Mouse (Mus musculus) myocyte (in vitro differentiated cells): ENCODE measurements at regions not wholly inside any gene's neighbourhood (a gene's known extent, or its start where the extent isn't known, plus 50 kb on each side); places are given as distances from the start of the nearest gene placed in this dataset.

Experiments
- CEBPB ChIP-seq: IDR thresholded peaks from 2 replicates; pipeline ENCODE4 v1.6.1; 2011; ENCODE audit warnings: mild to moderate bottlenecking, moderate library complexity; ENCODE audit not compliant: poor library complexity, insufficient read depth, severe bottlenecking
- E2F4 ChIP-seq: IDR thresholded peaks from one replicate; pipeline ENCODE4 v1.6.1; 2011; ENCODE audit warnings: mild to moderate bottlenecking, control low read depth, moderate library complexity; ENCODE audit not compliant: insufficient read depth
- MAX ChIP-seq: IDR thresholded peaks from one replicate; pipeline ENCODE4 v1.6.1; 2011; ENCODE audit warnings: low read depth, mild to moderate bottlenecking, control low read depth
- MYOD1 ChIP-seq, 3 experiments: IDR thresholded peaks; one replicate each; pipeline ENCODE4 v1.6.1; 2011; ENCODE audit warnings: control low read depth in 2 of 3, low read depth in 2 of 3, mild to moderate bottlenecking in 2 of 3, moderate library complexity in 1 of 3; ENCODE audit not compliant: insufficient read length in 2 of 3, control insufficient read depth in 1 of 3
- POLR2A ChIP-seq: IDR thresholded peaks from one replicate; pipeline ENCODE4 v1.6.1; 2011; ENCODE audit warnings: low read depth, mild to moderate bottlenecking, control low read depth, moderate library complexity; ENCODE audit not compliant: insufficient read length
- POLR2AphosphoS2 ChIP-seq: IDR thresholded peaks from one replicate; pipeline ENCODE4 v1.6.1; 2011; ENCODE audit warnings: low read depth, control low read depth; ENCODE audit not compliant: insufficient read length
- REST ChIP-seq: IDR thresholded peaks from one replicate; pipeline ENCODE4 v1.6.1; 2011; ENCODE audit warnings: mild to moderate bottlenecking, control low read depth, moderate library complexity; ENCODE audit not compliant: insufficient read depth, insufficient read length
- TCF12 ChIP-seq: IDR thresholded peaks from one replicate; pipeline ENCODE4 v1.6.1; 2011; ENCODE audit warnings: mild to moderate bottlenecking, control low read depth; ENCODE audit not compliant: poor library complexity, insufficient read depth, severe bottlenecking
- USF1 ChIP-seq: IDR thresholded peaks from one replicate; pipeline ENCODE4 v1.6.1; 2011; ENCODE audit warnings: low read depth, mild to moderate bottlenecking, control low read depth, moderate library complexity

DNA sequence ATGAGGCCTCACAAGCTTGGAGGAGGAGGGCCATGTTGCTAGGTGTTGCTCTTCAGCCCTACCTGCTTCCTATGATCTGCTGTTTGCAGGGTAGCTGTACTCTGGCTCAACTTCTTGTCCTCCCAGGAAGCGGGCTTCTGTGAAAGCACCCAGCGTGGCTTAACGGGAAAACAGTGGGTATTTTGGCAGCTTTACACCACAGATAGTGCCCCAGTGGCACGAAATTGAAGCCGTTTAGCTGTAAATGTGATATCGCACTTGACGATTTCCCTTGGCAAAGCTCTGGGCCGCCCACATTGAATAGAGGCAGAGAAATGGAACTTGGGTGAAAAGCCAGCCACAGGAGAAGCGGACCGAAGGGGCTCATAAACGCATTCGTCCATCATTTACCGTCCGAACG is 70.8 kb upstream of the Mrps9 start:
- TF ChIP-seq CEBPB (no peak), MAX (no peak), MYOD1 (IDR thresholded peaks at IDR 0.05; ENCODE audit: control insufficient read depth in 1 of 3, insufficient read length in 2 of 3, low read depth in 2 of 3) (no peak), TCF12 (no peak), POLR2AphosphoS2 (no peak), POLR2A (no peak), REST (no peak), E2F4 (no peak), USF1 (no peak)
